Comparison of ENCODE assay signal across 9 mouse cellular contexts in the genomic region with DNA sequence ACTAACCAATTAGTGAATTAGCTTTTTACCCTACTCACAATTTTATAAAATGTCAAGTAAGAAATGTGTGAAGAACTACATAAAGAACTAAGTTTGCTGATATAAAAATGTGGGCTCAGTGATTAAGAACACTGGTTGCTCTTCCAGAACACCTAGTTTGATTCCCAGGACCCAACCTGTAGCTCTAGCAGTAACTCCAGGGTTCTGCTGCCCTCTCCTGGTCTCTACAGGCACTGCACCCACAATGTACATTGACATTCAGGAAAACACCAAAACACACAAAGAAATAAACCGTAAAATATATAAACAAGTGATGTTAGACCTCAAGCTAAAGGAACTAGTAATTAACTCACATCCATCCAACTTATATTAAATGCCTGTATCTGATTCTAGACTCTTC. TPM values are rescaled to one million over a fixed set of nuclear protein-coding genes. Genes with fewer than 3 reads are reported as not detected.
DNase-seq lines count a peak whose midpoint lies in the region; ATAC-seq and TF ChIP-seq lines count a peak whose summit lies in the region.
"Had no signal": no experiment of that assay in that cellular context is flagged by ENCODE, and none has a peak within 500 bp of the region (broad histone marks: within the 10 kb centered on the region; RNA-seq: fewer than 3 reads in every experiment).

No protein-coding gene starts in this region.

- no peak overlapping the region for H3ac ChIP-seq in C2C12 (ENCODE audit: control insufficient read depth, insufficient read length, low read depth)

- H3K4me1 ChIP-seq in forebrain, embryonic 10.5 days: no peaks in the 10 kb centered on the region
- no peaks in the 10 kb centered on the region for H3K4me1 ChIP-seq in forebrain, embryonic 12.5 days
- H3K4me1 ChIP-seq in intestine, embryonic 15.5 days (replicated peaks): no peaks in the 10 kb centered on the region
- H3K4me1 ChIP-seq in limb, embryonic 14.5 days (ENCODE audit: control insufficient read depth, insufficient read depth, low read length): no peaks in the 10 kb centered on the region
- H3K4me1 ChIP-seq: hindbrain, embryonic 15.5 days had no signal

- peak; percentile 39 for TF ChIP-seq CTCF in C2C12 (IDR thresholded peaks at IDR 0.05; ENCODE audit: control insufficient read depth, insufficient read depth, insufficient read length)

- H3K9ac ChIP-seq in forebrain, embryonic 12.5 days: no peak overlapping the region
- H3K9ac ChIP-seq in intestine, embryonic 15.5 days: no peak overlapping the region
- no peak overlapping the region for H3K9ac ChIP-seq in limb, embryonic 14.5 days (ENCODE audit: low read depth, low read length, severe bottlenecking)
- H3K9ac ChIP-seq: hindbrain, embryonic 15.5 days had no signal

- H3K9me3 ChIP-seq in forebrain, embryonic 10.5 days: no peaks in the 10 kb centered on the region
- no peaks in the 10 kb centered on the region for H3K9me3 ChIP-seq in forebrain, embryonic 12.5 days
- H3K9me3 ChIP-seq in intestine, embryonic 15.5 days: no peaks in the 10 kb centered on the region
- H3K9me3 ChIP-seq in limb, embryonic 14.5 days (ENCODE audit: control insufficient read depth, low read length): no peaks in the 10 kb centered on the region
- H3K9me3 ChIP-seq: hindbrain, embryonic 15.5 days had no signal

- no peak for TF ChIP-seq POLR2A in limb, embryonic 14.5 days (IDR thresholded peaks at IDR 0.05; ENCODE audit: borderline replicate concordance, extremely low read depth, insufficient read depth, insufficient read length)

- no peak overlapping the region for H3K27ac ChIP-seq in forebrain, embryonic 10.5 days
- H3K27ac ChIP-seq in forebrain, embryonic 12.5 days: no peak overlapping the region
- no peak overlapping the region for H3K27ac ChIP-seq in intestine, embryonic 15.5 days
- no peak overlapping the region for H3K27ac ChIP-seq in limb, embryonic 14.5 days (replicated peaks; ENCODE audit: low read depth, low read length)
- H3K27ac ChIP-seq: hindbrain, embryonic 15.5 days had no signal

- H3K4me2 ChIP-seq in forebrain, embryonic 12.5 days: no peak overlapping the region
- no peak overlapping the region for H3K4me2 ChIP-seq in intestine, embryonic 15.5 days (replicated peaks)
- H3K4me2 ChIP-seq in limb, embryonic 14.5 days (replicated peaks; ENCODE audit: low read depth, low read length, severe bottlenecking): no peak overlapping the region
- H3K4me2 ChIP-seq: hindbrain, embryonic 15.5 days had no signal

- H3K27me3 ChIP-seq in forebrain, embryonic 10.5 days (ENCODE audit: poor library complexity, severe bottlenecking): no peaks in the 10 kb centered on the region
- H3K27me3 ChIP-seq in forebrain, embryonic 12.5 days: no peaks in the 10 kb centered on the region
- no peaks in the 10 kb centered on the region for H3K27me3 ChIP-seq in C2C12 (ENCODE audit: control insufficient read depth, insufficient read depth, insufficient read length)
- H3K27me3 ChIP-seq in intestine, embryonic 15.5 days (replicated peaks): no peaks in the 10 kb centered on the region
- no peaks in the 10 kb centered on the region for H3K27me3 ChIP-seq in limb, embryonic 14.5 days (ENCODE audit: control insufficient read depth, insufficient read depth, low read length)
- H3K27me3 ChIP-seq: hindbrain, embryonic 15.5 days had no signal

- peak; percentile 44 for DNase-seq in forebrain, embryonic 10.5 days (ENCODE audit: extremely low spot score, low spot score)
- DNase-seq in adrenal gland, postnatal 36 days: peak; percentile 48 to 64
- DNase-seq in embryo, embryonic 9.5 days (ENCODE audit: extremely low spot score): peak; percentile 57
- DNase-seq in limb, embryonic 14.5 days (ENCODE audit: low spot score): peak; percentile 40
- DNase-seq in retina, postnatal 1 day: peak; percentile 64

- peaks cover 6% of the 10 kb centered on the region for H3K79me2 ChIP-seq in C2C12 (ENCODE audit: control insufficient read depth, insufficient read depth)

- WGBS in forebrain, embryonic 10.5 days: 88% methylated on average over 1 of the region's 1 CpGs
- WGBS in forebrain, embryonic 12.5 days: 72% methylated on average over 1 of the region's 1 CpGs
- WGBS in intestine, embryonic 15.5 days: 70% methylated on average over 1 of the region's 1 CpGs
- 76% methylated on average over 1 of the region's 1 CpGs for WGBS in limb, embryonic 14.5 days

- H3K79me3 ChIP-seq in C2C12 (ENCODE audit: low read depth): peaks cover 4% of the 10 kb centered on the region

- peaks cover 68% of the 10 kb centered on the region for H3K36me3 ChIP-seq in forebrain, embryonic 10.5 days (replicated peaks)
- H3K36me3 ChIP-seq in forebrain, embryonic 12.5 days (replicated peaks): peaks cover 45% of the 10 kb centered on the region
- peaks cover 59% of the 10 kb centered on the region for H3K36me3 ChIP-seq in C2C12 (ENCODE audit: control insufficient read depth, insufficient read depth)
- peaks cover 15% of the 10 kb centered on the region for H3K36me3 ChIP-seq in intestine, embryonic 15.5 days
- H3K36me3 ChIP-seq in limb, embryonic 14.5 days (ENCODE audit: control insufficient read depth, insufficient read depth, low read length): peaks cover 51% of the 10 kb centered on the region

- H3K4me3 ChIP-seq in forebrain, embryonic 10.5 days: no peak overlapping the region
- no peak overlapping the region for H3K4me3 ChIP-seq in forebrain, embryonic 12.5 days (replicated peaks)
- H3K4me3 ChIP-seq in C2C12 (ENCODE audit: insufficient read depth, poor library complexity, severe bottlenecking): no peak overlapping the region
- no peak overlapping the region for H3K4me3 ChIP-seq in intestine, embryonic 15.5 days (replicated peaks)
- H3K4me3 ChIP-seq in limb, embryonic 14.5 days (replicated peaks; ENCODE audit: low read length): no peak overlapping the region
- H3K4me3 ChIP-seq: hindbrain, embryonic 15.5 days had no signal

- no peak for ATAC-seq in forebrain, embryonic 12.5 days (ENCODE audit: low FRiP score)
- ATAC-seq in intestine, embryonic 15.5 days: peak; percentile 57; the same call in 1 of the 2 replicates
- ATAC-seq in limb, embryonic 14.5 days (ENCODE audit: low FRiP score, low read depth): no peak

TF ChIP-seq in C2C12, 6 proteins besides CTCF, POLR2A, EP300 and RAD21:
- no peak for TF ChIP-seq MAX (IDR thresholded peaks at IDR 0.05)
- no peak for TF ChIP-seq MYOG (IDR thresholded peaks at IDR 0.05; ENCODE audit: control insufficient read depth, extremely low read depth, insufficient read length)
- no peak for TF ChIP-seq MYOD1 (IDR thresholded peaks at IDR 0.05; ENCODE audit: control insufficient read depth, insufficient read length, low read depth)
- no peak for TF ChIP-seq FOSL1 (IDR thresholded peaks at IDR 0.05; ENCODE audit: insufficient read depth, low read length, poor library complexity, severe bottlenecking)
- no peak for TF ChIP-seq CEBPB (IDR thresholded peaks at IDR 0.05; ENCODE audit: low read depth)
- no peak for TF ChIP-seq USF1 (IDR thresholded peaks at IDR 0.05; ENCODE audit: low read depth)

RNA-seq across cellular contexts. Expression of a gene that starts 7.3 kb away (rescaled TPM):
- 0.84 and 1.2 TPM in 2 replicates for polyA plus RNA-seq in forebrain, embryonic 10.5 days (2016; fragmentation: Nextera tagmentation; extraction: Ambion mirVana)
- 0.46 and 1.4 TPM in 2 replicates for polyA plus RNA-seq in forebrain, embryonic 12.5 days (2016; fragmentation: Nextera tagmentation; extraction: Ambion mirVana)
- 0.41 TPM for polyA plus RNA-seq in C2C12 (2012; fragmentation: generic; extraction: Trizol)
- not detected for total RNA-seq in adrenal gland, postnatal 36 days (2021)
- polyA plus RNA-seq in intestine, embryonic 15.5 days (2015; fragmentation: Nextera tagmentation; extraction: Ambion mirVana): 0.58 and 0.70 TPM in 2 replicates
- 0.33 and 0.38 TPM in 2 replicates for polyA plus RNA-seq in limb, embryonic 14.5 days (2012; rRNA removed)
- polyA plus RNA-seq in limb, embryonic 14.5 days (2014; fragmentation: Nextera tagmentation; extraction: Ambion mirVana): 0.36 and 0.56 TPM in 2 replicates

RNA-seq across cellular contexts. Expression of a gene that starts 7.9 kb away (rescaled TPM):
- 36.9 and 40.8 TPM in 2 replicates for polyA plus RNA-seq in forebrain, embryonic 10.5 days (2016; fragmentation: Nextera tagmentation; extraction: Ambion mirVana)
- 32.2 and 35.5 TPM in 2 replicates for polyA plus RNA-seq in forebrain, embryonic 12.5 days (2016; fragmentation: Nextera tagmentation; extraction: Ambion mirVana)
- polyA plus RNA-seq in C2C12 (2012; fragmentation: generic; extraction: Trizol): 23.6 TPM
- 10 to 100 TPM; 26.7 to 28.7 TPM for total RNA-seq in adrenal gland, postnatal 36 days (2021)
- 34.5 and 36.6 TPM in 2 replicates for polyA plus RNA-seq in intestine, embryonic 15.5 days (2015; fragmentation: Nextera tagmentation; extraction: Ambion mirVana)
- polyA plus RNA-seq in limb, embryonic 14.5 days (2012; rRNA removed): 21.1 and 23.1 TPM in 2 replicates
- 30.6 and 30.9 TPM in 2 replicates for polyA plus RNA-seq in limb, embryonic 14.5 days (2014; fragmentation: Nextera tagmentation; extraction: Ambion mirVana)
